Mouse (Mus musculus) lung, postnatal 0 days (tissue): ENCODE measurements around the gene Slc11a2. TPM values are rescaled to one million over a fixed set of nuclear protein-coding genes. Genes with fewer than 3 reads are reported as not detected.
A peak's percentile ranks its signal among the peaks of the same experiment; 100 is the strongest.

Source experiments
- ATAC-seq: fragments of 200-750 bp; cut with Nextera tagmentation; 2 replicates; pipeline ENCODE4 v1.8.0; 2017; ENCODE audit warnings: moderate library complexity
- DNase-seq: peaks from one replicate; pipeline ENCODE4 v3.0.0-alpha.2; 2016; ENCODE audit warnings: low spot score
- H3K27ac ChIP-seq: fragments of 300-500 bp; sonication (generic); 2 replicates; pipeline ENCODE4 v1.5.1; 2014; ENCODE audit warnings: antibody characterized with exemption, mild to moderate bottlenecking, low read length, mixed read lengths
- H3K27me3 ChIP-seq: fragments of 300-500 bp; sonication (generic); replicated peaks from 2 replicates; pipeline ENCODE4 v1.6.1; 2014; ENCODE audit warnings: low read length, mixed read lengths; ENCODE audit not compliant: insufficient read depth
- H3K36me3 ChIP-seq: fragments of 300-500 bp; sonication (generic); 2 replicates; pipeline ENCODE4 v1.6.1; 2014; ENCODE audit warnings: low read length, mixed read lengths; ENCODE audit not compliant: insufficient read depth
- H3K4me1 ChIP-seq: fragments of 300-500 bp; sonication (generic); 2 replicates; pipeline ENCODE4 v1.6.1; 2014; ENCODE audit warnings: antibody characterized with exemption, low read depth, low read length, mixed read lengths; ENCODE audit not compliant: insufficient read depth
- H3K4me2 ChIP-seq: fragments of 300-500 bp; sonication (generic); replicated peaks from 2 replicates; pipeline ENCODE4 v1.6.1; 2014; ENCODE audit warnings: low read depth, mild to moderate bottlenecking, low read length, moderate library complexity, mixed read lengths
- H3K4me3 ChIP-seq: fragments of 300-500 bp; sonication (generic); 2 replicates; pipeline ENCODE4 v1.5.1; 2014; ENCODE audit warnings: low read depth, low read length
- H3K9ac ChIP-seq: fragments of 300-500 bp; sonication (generic); replicated peaks from 2 replicates; pipeline ENCODE4 v1.6.1; 2014; ENCODE audit warnings: low read depth, mild to moderate bottlenecking
- H3K9me3 ChIP-seq: fragments of 300-500 bp; sonication (generic); 2 replicates; pipeline ENCODE4 v1.6.1; 2016; ENCODE audit warnings: low read length, mixed read lengths
- CTCF ChIP-seq: IDR thresholded peaks from 2 replicates; pipeline ENCODE4 v1.5.1; 2016; ENCODE audit warnings: antibody characterized with exemption, mild to moderate bottlenecking
- EP300 ChIP-seq: IDR thresholded peaks from 2 replicates; pipeline ENCODE4 v1.6.1; 2016; ENCODE audit warnings: antibody characterized with exemption, mild to moderate bottlenecking, control low read depth
- WGBS: fragments of 180-500 bp; shearing (Covaris S2); extraction: QIAGEN DNeasy Blood & Tissue Kit; methylation state at CpG from one replicate; pipeline ENCODE4 v1.1.7; 2014; 5-methylcytosine and 5-hydroxymethylcytosine counted together
- polyA plus RNA-seq: library from polyadenylated mRNA; unstranded; fragments of >200 nt; fragmentation: Nextera tagmentation; extraction: Ambion mirVana; gene quantifications from 2 replicates; pipeline ENCODE4 v1.2.1, GENCODE M21; 2015

Slc11a2 gene
- polyA plus RNA-seq, 1 experiment from 2014 or later, result 16.1 TPM

DNA sequence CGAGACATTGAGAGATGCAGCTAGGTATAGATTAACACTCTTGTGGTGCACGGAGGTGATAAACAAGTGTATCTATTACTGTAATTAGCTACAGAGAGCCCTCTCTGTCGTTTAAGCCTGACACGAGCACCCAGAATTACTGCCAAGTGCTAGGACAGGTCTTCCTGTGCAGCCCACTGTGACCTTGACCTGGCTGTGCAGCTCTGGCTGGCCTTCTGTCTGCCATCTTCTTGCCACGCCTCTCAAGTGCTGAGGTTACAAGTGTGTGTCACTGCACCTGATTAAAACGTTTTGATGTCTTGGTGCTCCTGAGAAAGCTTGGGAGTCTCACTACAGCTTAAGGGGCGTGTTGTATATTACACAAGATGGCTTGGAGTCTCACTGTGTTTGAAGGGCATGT, 33.8 kb downstream of the Slc11a2 start:
- ATAC-seq, result no peak
- 61% methylated on average over 7 of the region's 7 CpGs for WGBS
- no peak for DNase-seq
- no peak overlapping the region for H3K4me3 ChIP-seq
- H3K36me3 ChIP-seq, result peaks cover 14% of the 10 kb centered on the region; the same call in 1 of the 2 replicates
- H3K27ac ChIP-seq, result no peak overlapping the region
- H3K9ac ChIP-seq, result no peak overlapping the region
- H3K9me3 ChIP-seq, result no peaks in the 10 kb centered on the region
- no peaks in the 10 kb centered on the region for H3K27me3 ChIP-seq
- TF ChIP-seq EP300 (no peak), CTCF (no peak)
- no peaks in the 10 kb centered on the region for H3K4me1 ChIP-seq
- no peak overlapping the region for H3K4me2 ChIP-seq

DNA sequence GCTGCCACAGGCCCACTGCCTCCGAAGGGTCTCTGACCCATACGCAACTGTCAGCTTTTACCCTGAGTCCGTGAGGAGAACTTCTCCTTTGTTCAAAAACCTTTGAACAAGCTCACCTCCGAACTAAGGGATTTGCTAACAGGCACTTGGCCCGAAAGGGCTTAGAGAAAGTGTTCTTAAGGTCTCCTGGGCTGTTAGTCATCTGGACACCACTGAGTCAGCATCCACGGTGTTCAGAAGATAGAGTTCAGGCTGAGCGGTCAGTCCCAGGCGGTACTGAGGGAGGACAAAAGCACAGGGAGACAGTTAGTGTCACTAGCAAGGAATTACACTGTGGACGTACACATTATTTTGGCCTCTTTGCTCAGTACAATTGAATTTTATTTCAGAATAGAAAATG, 36.0 kb downstream of the Slc11a2 start:
- H3K9me3 ChIP-seq, result no peaks in the 10 kb centered on the region
- H3K27ac ChIP-seq, result peak overlapping the region; percentile 81
- H3K4me2 ChIP-seq, result no peak overlapping the region
- no peak overlapping the region for H3K9ac ChIP-seq
- 53% methylated on average over 9 of the region's 9 CpGs for WGBS
- no peak overlapping the region for H3K4me3 ChIP-seq
- H3K4me1 ChIP-seq, result no peaks in the 10 kb centered on the region
- H3K36me3 ChIP-seq, result no peaks in the 10 kb centered on the region
- DNase-seq (peak; percentile 55), ATAC-seq (0 out of 2 replicates have a peak, but pooled peaks have one; percentile 12)
- H3K27me3 ChIP-seq, result no peaks in the 10 kb centered on the region
- TF ChIP-seq CTCF (no peak), EP300 (no peak)

DNA sequence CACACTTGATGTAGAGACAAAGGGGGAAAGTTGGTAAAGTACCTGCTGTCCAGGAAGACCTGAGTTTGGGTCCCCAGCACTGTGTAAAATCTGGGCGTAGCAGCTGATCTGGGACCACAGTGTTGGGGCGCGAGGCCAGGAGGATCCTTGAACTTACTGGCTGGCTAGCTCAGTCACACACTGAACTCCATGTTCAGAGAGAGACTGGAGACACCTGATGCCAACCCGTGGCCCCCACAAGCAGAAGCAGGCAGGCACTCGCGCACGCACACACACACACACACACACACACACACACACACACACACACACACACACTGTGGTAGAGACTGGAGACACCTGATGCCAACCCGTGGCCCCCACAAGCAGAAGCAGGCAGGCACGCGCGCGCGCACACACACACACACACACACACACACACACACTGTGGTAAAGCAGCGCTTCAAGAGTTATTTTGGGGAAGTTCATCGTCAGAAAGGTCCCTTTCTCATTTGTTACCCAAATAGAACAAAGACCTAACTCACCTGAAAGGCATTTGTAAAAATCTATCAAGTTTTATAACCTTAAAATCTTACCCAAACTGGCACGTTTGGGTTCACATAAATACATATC, 36.5 kb downstream of the Slc11a2 start:
- TF ChIP-seq CTCF, result no peak
- TF ChIP-seq EP300, result no peak
- Histone ChIP-seq H3K36me3 (no peaks in the 10 kb centered on the region), H3K4me2 (peak overlapping the region; percentile 28), H3K9ac (no peak overlapping the region), H3K9me3 (no peaks in the 10 kb centered on the region), H3K27ac (peak overlapping the region; percentile 81), H3K4me1 (no peaks in the 10 kb centered on the region), H3K4me3 (no peak overlapping the region), H3K27me3 (no peaks in the 10 kb centered on the region)
- peak; percentile 64 for ATAC-seq
- peak; percentile 17 for DNase-seq
- 61% methylated on average over 15 of the region's 16 CpGs for WGBS

GRCm38 (mm10) chr15:100387544-100388223, 37.2 kb downstream of the Slc11a2 start:
- peak overlapping the region; percentile 81 for H3K27ac ChIP-seq

GRCm38 (mm10) chr15:100385705-100386104, 39.2 kb downstream of the Slc11a2 start:
- 92% methylated on average over 9 of the region's 9 CpGs for WGBS
- no peak for ATAC-seq
- Histone ChIP-seq H3K36me3 (no peaks in the 10 kb centered on the region), H3K27ac (no peak overlapping the region), H3K27me3 (no peaks in the 10 kb centered on the region), H3K4me1 (no peaks in the 10 kb centered on the region), H3K4me3 (no peak overlapping the region), H3K9ac (no peak overlapping the region), H3K4me2 (no peak overlapping the region), H3K9me3 (no peaks in the 10 kb centered on the region)
- TF ChIP-seq CTCF, result no peak
- no peak for TF ChIP-seq EP300
- DNase-seq, result no peak

More at GRCm38 (mm10) chr15:100387544-100388223, 37.2 kb downstream of the Slc11a2 start:
- peak; percentile 81 for DNase-seq
- no peaks in the 10 kb centered on the region for H3K27me3 ChIP-seq
- no peak overlapping the region for H3K9ac ChIP-seq
- no peak overlapping the region for H3K4me3 ChIP-seq
- 57% methylated on average over 17 of the region's 17 CpGs for WGBS
- ATAC-seq, result peak; percentile 93
- H3K9me3 ChIP-seq, result no peaks in the 10 kb centered on the region
- no peaks in the 10 kb centered on the region for H3K36me3 ChIP-seq
- no peak for TF ChIP-seq EP300
- no peak for TF ChIP-seq CTCF
- H3K4me1 ChIP-seq, result no peaks in the 10 kb centered on the region
- peak overlapping the region; percentile 28 for H3K4me2 ChIP-seq

DNA sequence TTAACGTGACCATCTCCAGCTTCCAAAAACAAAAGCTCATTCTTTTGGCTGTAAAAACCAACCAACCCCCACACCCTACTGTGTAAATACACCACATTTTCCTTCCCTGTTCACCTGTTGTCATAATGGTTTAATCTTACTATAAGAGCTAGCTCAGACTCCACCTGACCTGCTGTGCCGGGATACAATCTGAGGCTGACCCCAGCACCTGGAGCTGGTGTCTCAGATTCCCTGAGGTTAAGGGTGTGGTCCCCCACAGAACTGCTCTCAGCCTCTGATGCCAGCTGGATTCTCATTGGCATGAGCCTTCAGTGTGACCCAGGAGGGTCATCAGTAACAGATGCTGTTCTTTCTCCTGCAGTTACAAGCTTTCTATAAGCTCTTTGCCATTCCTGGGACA, 44.8 kb downstream of the Slc11a2 start:
- TF ChIP-seq CTCF, result no peak
- TF ChIP-seq EP300, result no peak
- ATAC-seq (peak; percentile 69), DNase-seq (peak; percentile 46)
- WGBS, result 56% methylated on average over 2 of the region's 2 CpGs
- no peaks in the 10 kb centered on the region for H3K36me3 ChIP-seq
- no peaks in the 10 kb centered on the region for H3K9me3 ChIP-seq
- no peaks in the 10 kb centered on the region for H3K4me1 ChIP-seq
- no peak overlapping the region for H3K4me3 ChIP-seq
- H3K27ac ChIP-seq, result no peak overlapping the region
- no peaks in the 10 kb centered on the region for H3K27me3 ChIP-seq
- H3K9ac ChIP-seq, result no peak overlapping the region
- H3K4me2 ChIP-seq, result no peak overlapping the region
